Mouse (Mus musculus): ENCODE data around the gene Gramd4.

- no peak for TF ChIP-seq CEBPB (IDR thresholded peaks at IDR 0.05; ENCODE audit: low read depth)
- TF ChIP-seq CTCF (IDR thresholded peaks at IDR 0.05; ENCODE audit: control insufficient read depth, insufficient read depth, insufficient read length) = no peak
- no peak for TF ChIP-seq MYOG (IDR thresholded peaks at IDR 0.05; ENCODE audit: control insufficient read depth, extremely low read depth, insufficient read length)
- TF ChIP-seq MYOD1 (IDR thresholded peaks at IDR 0.05; ENCODE audit: control insufficient read depth, insufficient read length, low read depth) = no peak
These were observed 16.9 kb downstream of the Gramd4 start for GRCm38 (mm10) chr15:86074171-86074937.
